Mouse (Mus musculus): ENCODE measurements around the gene Vmn1r232. TPM values are rescaled to one million over a fixed set of nuclear protein-coding genes. Genes with fewer than 3 reads are reported as not detected.

The Vmn1r232 gene
- polyA plus RNA-seq (2017; shearing (Covaris generic)), result not detected

GRCm38 (mm10) chr17:20919614-20920013 lies at the start of gene Vmn1r232:
TSS of gene Vmn1r232 (minus strand) at chr17:20919714.

DNA sequence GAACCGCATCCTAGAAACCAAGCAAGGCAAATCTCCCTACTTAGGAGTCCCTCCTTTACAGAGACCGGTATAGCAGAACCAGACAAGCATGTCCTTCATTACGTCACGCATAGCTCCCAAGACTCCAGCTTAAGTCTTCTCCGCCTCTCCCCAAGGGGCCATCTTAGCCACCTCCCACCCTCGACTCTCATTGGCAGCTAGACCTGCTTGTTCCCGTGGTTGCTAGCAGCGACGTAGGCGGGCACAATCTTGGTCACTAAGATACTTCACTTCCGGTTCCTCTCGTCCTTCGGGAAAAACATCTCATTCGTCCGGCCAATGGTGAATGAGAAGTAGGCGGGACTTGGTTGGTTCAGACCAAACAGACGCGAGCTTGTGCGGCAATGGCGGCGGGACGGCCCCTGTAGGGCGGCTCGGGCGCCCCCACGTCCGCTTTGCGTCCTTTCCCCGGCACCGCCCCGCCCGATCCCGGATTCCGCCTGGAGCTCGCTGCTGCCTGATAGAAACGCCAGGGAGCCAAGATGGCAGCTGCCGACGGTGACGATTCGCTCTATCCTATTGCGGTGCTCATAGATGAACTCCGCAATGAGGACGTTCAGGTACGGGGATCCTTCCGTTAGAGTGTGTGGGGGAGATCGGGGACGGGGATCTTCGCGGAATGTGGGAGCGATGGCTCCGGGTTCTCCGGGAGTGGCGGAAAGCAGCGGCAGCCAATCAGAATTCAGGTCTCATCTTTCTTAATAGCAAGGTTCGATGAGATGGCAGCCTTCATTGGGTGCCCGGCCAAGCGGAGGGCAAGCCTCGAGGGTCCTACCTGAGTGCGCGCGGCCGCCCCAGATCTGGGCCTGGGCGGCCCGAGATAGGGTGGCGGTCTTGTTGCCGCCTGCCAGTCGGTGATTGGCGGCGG lies 25.7 kb upstream of the Vmn1r232 start, which contains the start of gene Ppp2r1a:
Gene Ppp2r1a, plus strand, starts transcription at position 327 of the 907 bp plus-strand sequence.

DNA sequence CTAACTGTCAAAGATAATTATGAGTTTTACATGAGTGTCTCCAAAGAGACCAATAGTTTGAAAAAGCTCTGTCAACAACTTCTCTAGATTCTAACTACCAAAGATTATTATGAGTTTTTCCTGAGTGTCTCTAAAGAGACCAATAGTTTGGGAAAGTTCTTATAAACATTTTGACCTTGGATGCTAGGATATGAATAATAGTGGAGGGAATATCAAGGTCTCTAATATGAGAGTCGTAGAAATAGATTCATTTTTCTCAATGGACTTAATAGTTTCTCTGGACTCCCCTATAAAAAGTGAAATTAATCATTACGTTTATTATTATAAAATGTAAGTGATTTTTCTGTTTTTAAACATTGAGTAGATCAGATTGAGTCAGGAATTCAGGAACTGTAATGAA lies 14.5 kb downstream of the Vmn1r232 start, which contains the start of gene Vmn1r231:
Gene Vmn1r231, minus strand, starts transcription at position 101 of the 400 bp plus-strand sequence.

Other genes starting within 250 kb of the Vmn1r232 start
- gene Vmn1r226, start 236.9 kb downstream of the Vmn1r232 start, polyA plus RNA-seq (2017; shearing (Covaris generic)), result not detected
- not detected for gene Vmn1r227, start 189.9 kb downstream of the Vmn1r232 start, polyA plus RNA-seq (2017; shearing (Covaris generic))
- not detected for gene Vmn1r228, start 133.6 kb downstream of the Vmn1r232 start, polyA plus RNA-seq (2017; shearing (Covaris generic))
- gene Vmn1r229, start 108.2 kb downstream of the Vmn1r232 start, polyA plus RNA-seq (2017; shearing (Covaris generic)), result 0.02 TPM
- not detected for gene Vmn1r230, start 79.3 kb downstream of the Vmn1r232 start, polyA plus RNA-seq (2017; shearing (Covaris generic))
- not detected for gene Vmn1r231, start 14.6 kb downstream of the Vmn1r232 start, polyA plus RNA-seq (2017; shearing (Covaris generic))
- 312 TPM for gene Ppp2r1a, start 25.6 kb upstream of the Vmn1r232 start, polyA plus RNA-seq (2017; shearing (Covaris generic))
- gene Vmn1r233, start 76.8 kb upstream of the Vmn1r232 start, polyA plus RNA-seq (2017; shearing (Covaris generic)), result not detected
- gene Zfp160, start 89.2 kb upstream of the Vmn1r232 start, polyA plus RNA-seq (2017; shearing (Covaris generic)), result 21.7 TPM

Measured in activated CD4-positive, CD25-positive, alpha-beta regulatory T cell, adult 9 weeks (primary cell).